Mouse (Mus musculus) lung, embryonic 15.5 days (tissue): ENCODE results near the gene Snx17. TPM values are rescaled to one million over a fixed set of nuclear protein-coding genes. Genes with fewer than 3 reads are reported as not detected.
A peak's percentile ranks its signal among the peaks of the same experiment; 100 is the strongest.

ENCODE experiments used
- ATAC-seq: fragments of 200-750 bp; cut with Nextera tagmentation; 2 replicates; pipeline ENCODE4 v1.8.0; 2017; ENCODE audit warnings: moderate number of reproducible peaks, borderline replicate concordance; ENCODE audit not compliant: low FRiP score, low TSS enrichment; ENCODE audit errors: extremely low read depth
- H3K27ac ChIP-seq: fragments of 300-500 bp; sonication (generic); 2 replicates; pipeline ENCODE4 v1.5.1; 2015; ENCODE audit warnings: moderate library complexity, mild to moderate bottlenecking, inconsistent platforms
- H3K27me3 ChIP-seq: fragments of 300-500 bp; sonication (generic); 2 replicates; pipeline ENCODE4 v1.6.1; 2015; ENCODE audit warnings: inconsistent platforms
- H3K36me3 ChIP-seq: fragments of 300-500 bp; sonication (generic); 2 replicates; pipeline ENCODE4 v1.6.1; 2015; ENCODE audit warnings: inconsistent platforms
- H3K4me1 ChIP-seq: fragments of 300-500 bp; sonication (generic); 2 replicates; pipeline ENCODE4 v1.6.1; 2015; ENCODE audit warnings: inconsistent platforms
- H3K4me2 ChIP-seq: fragments of 300-500 bp; sonication (generic); 2 replicates; pipeline ENCODE4 v1.6.1; 2015; ENCODE audit warnings: inconsistent platforms, mild to moderate bottlenecking, moderate library complexity
- H3K4me3 ChIP-seq: fragments of 300-500 bp; sonication (generic); 2 replicates; pipeline ENCODE4 v1.5.1; 2015; ENCODE audit warnings: mild to moderate bottlenecking, inconsistent platforms
- H3K9ac ChIP-seq: fragments of 300-500 bp; sonication (generic); 2 replicates; pipeline ENCODE4 v1.6.1; 2015; ENCODE audit warnings: inconsistent platforms
- H3K9me3 ChIP-seq: fragments of 300-500 bp; sonication (generic); 2 replicates; pipeline ENCODE4 v1.6.1; 2016; ENCODE audit warnings: inconsistent platforms
- WGBS: fragments of 180-500 bp; shearing (Covaris S2); methylation state at CpG from one replicate; pipeline ENCODE4 v1.1.7; 2015; 5-methylcytosine and 5-hydroxymethylcytosine counted together
- polyA plus RNA-seq: library from polyadenylated mRNA; unstranded; fragments of >200 nt; fragmentation: Nextera tagmentation; extraction: Ambion mirVana; gene quantifications from 2 replicates; pipeline ENCODE4 v1.2.1, GENCODE M21; 2015

Gene Snx17
- polyA plus RNA-seq, 1 experiment from 2014 or later = 147 TPM

DNA sequence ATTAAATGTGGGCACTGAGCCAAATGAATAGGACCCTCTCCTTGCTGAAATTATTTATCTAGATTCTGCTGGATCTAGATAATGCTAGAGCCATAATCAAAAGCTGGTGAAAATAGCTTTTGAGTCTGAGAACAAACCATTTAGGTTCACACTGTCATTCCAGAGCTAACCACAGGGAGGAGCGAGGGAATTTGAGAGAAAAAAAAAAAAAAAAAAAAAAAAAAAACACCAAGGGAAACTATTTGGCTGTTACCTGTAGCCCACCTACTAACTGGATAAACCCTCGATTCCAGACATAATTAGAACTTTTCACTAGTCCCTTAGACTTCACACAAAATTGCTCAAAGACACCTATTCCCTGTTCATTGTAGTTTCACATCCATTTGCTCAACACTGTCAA lies 26.0 kb downstream of the Snx17 start:
- peak overlapping the region; percentile 89 for H3K4me3 ChIP-seq
- peaks cover 14% of the 10 kb centered on the region for H3K4me1 ChIP-seq
- peak overlapping the region; percentile 31; the same call in 1 of the 2 replicates for H3K27ac ChIP-seq
- peak overlapping the region; percentile 73 for H3K4me2 ChIP-seq
- no peaks in the 10 kb centered on the region for H3K27me3 ChIP-seq
- 0% methylated on average over 2 of the region's 2 CpGs for WGBS
- ATAC-seq = no peak
- no peaks in the 10 kb centered on the region for H3K36me3 ChIP-seq
- no peaks in the 10 kb centered on the region for H3K9me3 ChIP-seq
- H3K9ac ChIP-seq = 0 out of 2 replicates have a peak overlapping the region, but pooled peaks have one; percentile 9

DNA sequence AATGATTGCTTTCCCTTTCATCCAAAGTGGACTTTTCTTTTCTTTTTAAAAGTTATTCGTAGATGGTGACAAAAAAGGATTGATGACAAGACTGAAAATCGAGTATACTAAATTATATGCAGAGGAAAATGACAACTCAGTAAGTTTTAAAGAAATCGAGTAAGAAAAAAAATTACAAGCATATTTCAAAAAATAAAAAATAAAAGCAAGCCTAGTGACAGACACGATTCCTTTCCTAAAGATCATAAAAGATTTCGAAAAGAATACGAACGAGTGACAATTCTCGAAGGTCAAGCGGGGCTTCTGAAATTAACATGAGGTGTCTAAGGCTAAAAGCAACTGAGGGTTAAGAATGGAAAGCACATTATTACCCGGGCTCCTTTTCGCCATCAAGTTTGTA lies 26.4 kb downstream of the Snx17 start:
- Histone ChIP-seq H3K4me3 (peak overlapping the region; percentile 89), H3K9me3 (no peaks in the 10 kb centered on the region), H3K4me2 (peak overlapping the region; percentile 73), H3K9ac (peak overlapping the region; percentile 84), H3K4me1 (peaks cover 14% of the 10 kb centered on the region), H3K36me3 (no peaks in the 10 kb centered on the region), H3K27ac (peak overlapping the region; percentile 88), H3K27me3 (no peaks in the 10 kb centered on the region)
- ATAC-seq = no peak
- 2% methylated on average over 11 of the region's 11 CpGs for WGBS

GRCm38 (mm10) chr5:31219911-31220447 lies 27.0 kb downstream of the Snx17 start:
- under 1% methylated on average over 40 of the region's 40 CpGs for WGBS
- Histone ChIP-seq H3K36me3 (no peaks in the 10 kb centered on the region), H3K4me2 (peak overlapping the region; percentile 73), H3K9ac (peak overlapping the region; percentile 84), H3K27ac (peak overlapping the region; percentile 88), H3K4me1 (peaks cover 14% of the 10 kb centered on the region), H3K4me3 (peak overlapping the region; percentile 89), H3K27me3 (no peaks in the 10 kb centered on the region), H3K9me3 (no peaks in the 10 kb centered on the region)
- peak; percentile 60 for ATAC-seq

GRCm38 (mm10) chr5:31220448-31221303 lies 27.6 kb downstream of the Snx17 start, which contains the start of gene Ppm1g:
TSS of gene Ppm1g (minus strand) at chr5:31220687.
- H3K27me3 ChIP-seq = no peaks in the 10 kb centered on the region
- H3K4me3 ChIP-seq = peak within 1 kb of the TSS; percentile 89
- no peaks in the 10 kb centered on the region for H3K36me3 ChIP-seq
- ATAC-seq = peak; percentile 97
- H3K4me2 ChIP-seq = peak within 1 kb of the TSS; percentile 73
- H3K9ac ChIP-seq = peak within 1 kb of the TSS; percentile 84
- WGBS = under 1% methylated on average over 67 of the region's 70 CpGs
- H3K27ac ChIP-seq = peak within 1 kb of the TSS; percentile 88
- no peaks in the 10 kb centered on the region for H3K9me3 ChIP-seq
- H3K4me1 ChIP-seq = peaks cover 14% of the 10 kb centered on the region

- peak overlapping the region; percentile 73 for H3K4me2 ChIP-seq
Observed at GRCm38 (mm10) chr5:31221304-31221945, 28.4 kb downstream of the Snx17 start.

DNA sequence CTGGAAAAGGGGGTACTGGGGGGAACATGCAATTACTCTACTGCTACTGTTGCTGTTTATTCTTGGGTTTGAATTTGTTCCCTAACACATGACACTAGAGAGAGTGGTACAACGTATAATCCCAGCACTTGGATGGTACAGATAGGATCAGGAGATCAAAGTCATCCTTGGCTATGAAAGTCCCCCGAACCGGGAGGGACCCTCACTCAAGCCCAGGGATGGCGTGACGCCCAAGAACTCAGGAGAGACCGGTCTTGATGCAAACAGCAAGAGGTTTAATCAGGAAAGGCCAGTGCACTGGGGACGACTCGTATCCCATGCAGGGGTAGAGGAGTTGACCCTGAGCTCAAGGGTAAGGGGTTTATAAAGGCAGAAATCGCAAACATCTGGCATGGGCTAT lies 29.7 kb downstream of the Snx17 start:
- no peaks in the 10 kb centered on the region for H3K36me3 ChIP-seq
- H3K4me3 ChIP-seq = no peak overlapping the region
- H3K4me2 ChIP-seq = no peak overlapping the region
- WGBS = 89% methylated on average over 9 of the region's 9 CpGs
- ATAC-seq = no peak
- no peaks in the 10 kb centered on the region for H3K27me3 ChIP-seq
- no peak overlapping the region for H3K27ac ChIP-seq
- H3K9me3 ChIP-seq = no peaks in the 10 kb centered on the region
- H3K9ac ChIP-seq = no peak overlapping the region
- peaks cover 14% of the 10 kb centered on the region for H3K4me1 ChIP-seq

More at GRCm38 (mm10) chr5:31221304-31221945, 28.4 kb downstream of the Snx17 start:
- Histone ChIP-seq H3K4me3 (peak overlapping the region; percentile 89), H3K4me1 (peaks cover 14% of the 10 kb centered on the region), H3K36me3 (no peaks in the 10 kb centered on the region), H3K27ac (peak overlapping the region; percentile 83), H3K9ac (peak overlapping the region; percentile 84), H3K9me3 (no peaks in the 10 kb centered on the region), H3K27me3 (no peaks in the 10 kb centered on the region)
- WGBS = 14% methylated on average over 11 of the region's 11 CpGs
- no peak for ATAC-seq

- H3K9ac ChIP-seq = no peak overlapping the region
- no peaks in the 10 kb centered on the region for H3K36me3 ChIP-seq
- no peaks in the 10 kb centered on the region for H3K9me3 ChIP-seq
- 63% methylated on average over 1 of the region's 1 CpGs for WGBS
- H3K4me3 ChIP-seq = no peak overlapping the region
- H3K4me1 ChIP-seq = peaks cover 1% of the 10 kb centered on the region; the same call in 1 of the 2 replicates
- H3K4me2 ChIP-seq = no peak overlapping the region
- no peaks in the 10 kb centered on the region for H3K27me3 ChIP-seq
- no peak overlapping the region for H3K27ac ChIP-seq
- no peak for ATAC-seq
Observed at GRCm38 (mm10) chr5:31226641-31227040, 33.6 kb downstream of the Snx17 start.

DNA sequence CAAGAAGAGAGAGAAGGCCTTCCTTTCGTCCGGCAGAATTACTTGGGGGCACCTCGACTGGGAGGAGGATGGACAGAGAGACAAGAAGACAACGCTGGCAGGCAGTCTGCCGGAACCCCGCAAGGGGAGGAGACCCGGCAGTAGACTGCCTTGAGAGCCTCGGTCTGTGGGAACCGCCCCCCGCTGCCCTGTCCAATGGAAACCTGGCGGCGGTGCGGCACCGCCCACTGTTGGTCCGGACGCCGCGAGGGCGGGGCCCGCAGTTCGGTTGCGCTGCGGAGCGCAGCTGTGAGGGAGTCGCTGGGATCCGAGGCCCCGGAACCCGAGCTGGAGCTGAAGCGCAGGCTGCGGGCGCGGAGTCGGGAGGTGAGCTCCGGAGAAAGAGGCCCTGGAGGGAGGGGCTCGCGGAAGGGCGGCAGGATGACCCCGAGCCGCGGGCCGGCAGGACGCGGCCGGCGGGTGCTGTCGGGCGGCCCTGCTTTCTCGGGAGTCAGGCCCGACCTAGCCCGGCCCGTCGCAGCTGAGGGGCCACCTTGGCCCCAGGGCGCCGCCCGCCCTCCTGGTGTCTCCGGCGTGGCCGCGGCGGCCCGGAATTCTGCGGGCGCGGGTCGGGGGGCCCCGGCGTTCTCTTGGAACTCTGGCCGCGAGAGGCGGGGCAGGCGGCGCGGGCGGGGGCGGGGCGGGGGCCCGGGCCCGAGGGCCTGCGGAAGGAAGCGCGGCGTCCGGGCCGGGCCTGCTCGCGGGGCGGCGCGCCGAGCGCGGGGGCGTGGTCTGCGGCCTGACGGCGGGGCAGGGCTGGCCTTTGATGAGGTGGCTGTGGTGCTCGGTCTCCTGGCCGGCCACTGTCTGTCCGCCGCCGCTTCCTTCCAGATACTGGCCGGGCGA lies 47.9 kb downstream of the Snx17 start, which contains the start of the genes Nrbp1 and Gm9970:
Gene Nrbp1 (plus strand): TSS at position 228 of the 885 bp plus-strand sequence.
Gene Gm9970 (minus strand): TSS at position 596 of the 885 bp plus-strand sequence.
- peaks cover 9% of the 10 kb centered on the region for H3K4me1 ChIP-seq
- under 1% methylated on average over 85 of the region's 103 CpGs for whole genome bisulfite sequencing
- H3K9ac ChIP-seq = peak within 1 kb of the TSS; percentile 98
- peak within 1 kb of the TSS; percentile 94 for H3K4me3 ChIP-seq
- H3K27ac ChIP-seq = peak within 1 kb of the TSS; percentile 99
- H3K27me3 ChIP-seq = no peaks in the 10 kb centered on the region
- H3K4me2 ChIP-seq = peak within 1 kb of the TSS; percentile 92
- peak; percentile 99 for ATAC-seq
- H3K36me3 ChIP-seq = peaks cover 23% of the 10 kb centered on the region
- no peaks in the 10 kb centered on the region for H3K9me3 ChIP-seq

DNA sequence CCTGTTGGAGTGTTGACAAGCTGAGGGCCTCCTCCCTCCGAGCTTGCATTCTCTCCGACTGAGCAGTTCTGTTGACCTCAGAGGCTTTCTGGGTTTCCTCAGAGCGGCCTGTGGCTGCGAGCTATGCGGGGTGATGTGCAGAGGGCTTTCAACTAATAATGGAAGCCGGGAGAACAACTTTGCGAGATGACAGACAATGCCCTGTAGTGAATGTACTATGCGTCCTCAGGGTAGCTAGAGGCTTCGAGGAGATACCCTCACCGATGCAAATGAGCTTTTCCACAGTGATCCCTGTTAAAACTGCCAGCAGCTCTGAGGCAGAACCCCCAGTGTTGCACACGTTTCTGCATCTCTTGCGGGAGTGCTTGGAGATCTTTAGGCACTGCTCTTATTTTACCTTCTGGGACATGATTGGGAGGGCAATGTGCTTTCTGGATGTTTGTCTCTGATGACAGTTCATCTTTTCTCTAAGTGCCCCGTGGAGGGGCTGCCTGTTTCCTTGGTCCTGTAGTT lies 48.6 kb downstream of the Snx17 start:
- peaks cover 30% of the 10 kb centered on the region for H3K36me3 ChIP-seq
- peak overlapping the region; percentile 92 for H3K4me2 ChIP-seq
- H3K4me1 ChIP-seq = peaks cover 9% of the 10 kb centered on the region
- H3K27ac ChIP-seq = peak overlapping the region; percentile 99
- WGBS = under 1% methylated on average over 13 of the region's 13 CpGs
- H3K27me3 ChIP-seq = no peaks in the 10 kb centered on the region
- H3K9me3 ChIP-seq = no peaks in the 10 kb centered on the region
- ATAC-seq = no peak
- H3K9ac ChIP-seq = peak overlapping the region; percentile 98
- peak overlapping the region; percentile 94 for H3K4me3 ChIP-seq

- Histone ChIP-seq H3K9ac (peak overlapping the region; percentile 98), H3K27ac (no peak overlapping the region), H3K4me2 (peak overlapping the region; percentile 92)
Observed at GRCm38 (mm10) chr5:31242191-31242590, 49.2 kb downstream of the Snx17 start.

More at GRCm38 (mm10) chr5:31242191-31242590, 49.2 kb downstream of the Snx17 start:
- 20% methylated on average over 10 of the region's 10 CpGs for WGBS
- Histone ChIP-seq H3K4me1 (peaks cover 9% of the 10 kb centered on the region), H3K36me3 (peaks cover 36% of the 10 kb centered on the region), H3K4me3 (peak overlapping the region; percentile 94), H3K9me3 (no peaks in the 10 kb centered on the region), H3K27me3 (no peaks in the 10 kb centered on the region)
- no peak for ATAC-seq
